Mouse (Mus musculus) C2C12 (cell line): ENCODE measurements around the gene Kazald1.

Experiments used
- CTCF ChIP-seq: IDR thresholded peaks from one replicate; pipeline ENCODE4 v1.5.1; 2011; ENCODE audit not compliant: control insufficient read depth, insufficient read depth, insufficient read length
- MYOD1 ChIP-seq: IDR thresholded peaks from one replicate; pipeline ENCODE4 v1.6.1; 2011; ENCODE audit warnings: low read depth; ENCODE audit not compliant: control insufficient read depth, insufficient read length
- MYOG ChIP-seq: IDR thresholded peaks from one replicate; pipeline ENCODE4 v1.6.1; 2011; ENCODE audit not compliant: control insufficient read depth, insufficient read length; ENCODE audit errors: extremely low read depth
- USF1 ChIP-seq: IDR thresholded peaks from one replicate; pipeline ENCODE4 v1.6.1; 2011; ENCODE audit warnings: low read depth, mild to moderate bottlenecking, control low read depth, moderate library complexity

GRCm38 (mm10) chr19:45047417-45047934, 27.6 kb upstream of the Kazald1 start, which contains the start of gene Sfxn3:
- peak; percentile 38 for TF ChIP-seq CTCF
- no peak for TF ChIP-seq MYOD1
- no peak for TF ChIP-seq USF1
- TF ChIP-seq MYOG: no peak
